Mouse (Mus musculus): Measurements from ENCODE around the gene Gm42878. TPM values are rescaled to one million over a fixed set of nuclear protein-coding genes. Genes with fewer than 3 reads are reported as not detected.

Gene Gm42878
- 0.71 TPM in 1 of 2 replicates, not detected in the other for total RNA-seq (2014; rRNA removed)
- not detected in 2 replicates for polyA plus RNA-seq (2015; fragmentation: Nextera tagmentation; extraction: Ambion mirVana)

- DNase-seq (ENCODE audit: low spot score) (peak; percentile 20), ATAC-seq (ENCODE audit: low FRiP score) (peak; percentile 76; the same call in 1 of the 2 replicates)
- peak within 1 kb of the TSS; percentile 88 for H3K4me2 ChIP-seq (ENCODE audit: low read depth, low read length, poor library complexity, severe bottlenecking)
- H3K27ac ChIP-seq (ENCODE audit: low read depth, low read length), result peak within 1 kb of the TSS; percentile 99
- TF ChIP-seq CTCF (IDR thresholded peaks at IDR 0.05), result no peak
- under 1% methylated on average over 48 of the region's 97 CpGs for WGBS
- H3K4me1 ChIP-seq (ENCODE audit: insufficient read depth, low read length), result peaks cover 12% of the 10 kb centered on the region
- no peaks in the 10 kb centered on the region for H3K9me3 ChIP-seq (ENCODE audit: low read length)
- peak within 1 kb of the TSS; percentile 98 for H3K4me3 ChIP-seq (ENCODE audit: low read depth, low read length)
- H3K36me3 ChIP-seq (ENCODE audit: insufficient read depth, low read length), result no peaks in the 10 kb centered on the region
- H3K9ac ChIP-seq (replicated peaks; ENCODE audit: low read length, poor library complexity, severe bottlenecking), result peak within 1 kb of the TSS; percentile 98
- H3K27me3 ChIP-seq (ENCODE audit: insufficient read depth, low read length), result no peaks in the 10 kb centered on the region
Observed at GRCm38 (mm10) chr5:121544910-121545792, at the start of gene Gm42878, which contains the start of gene Adam1a. TSS of gene Gm42878 (minus strand) at chr5:121545482. TSS of gene Adam1a (minus strand) at chr5:121545482.

DNA sequence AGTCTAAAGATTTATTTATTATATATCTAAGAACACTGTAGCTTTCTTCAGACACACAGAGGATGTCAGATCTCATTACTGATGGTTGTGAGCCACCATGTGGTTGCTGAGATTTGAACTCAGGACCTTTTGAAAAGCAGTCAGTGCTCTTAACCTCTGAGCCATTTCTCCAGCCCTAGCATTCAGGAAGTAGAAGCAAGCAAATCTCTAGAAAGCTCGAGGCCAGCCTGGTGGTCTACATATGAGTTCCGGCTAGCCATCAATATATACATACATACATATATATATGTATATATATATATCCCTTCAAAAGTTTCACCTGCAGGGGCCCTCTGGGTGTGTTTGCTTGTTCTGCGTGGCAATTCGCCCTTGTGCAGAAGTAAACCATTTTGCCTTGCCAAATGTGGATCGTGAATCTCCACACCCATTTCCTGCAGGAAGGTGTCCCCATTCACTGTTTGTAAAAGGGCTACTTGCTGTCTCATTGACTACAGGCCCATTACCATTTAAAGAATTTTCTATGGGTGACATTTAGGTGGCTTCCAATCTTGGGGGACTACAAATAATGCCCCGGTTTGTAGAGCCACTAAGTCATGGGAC lies 49.5 kb upstream of the Gm42878 start:
- no peaks in the 10 kb centered on the region for H3K9me3 ChIP-seq (ENCODE audit: low read length)
- TF ChIP-seq CTCF (IDR thresholded peaks at IDR 0.05), result no peak
- DNase-seq (ENCODE audit: low spot score), result no peak
- ATAC-seq (ENCODE audit: low FRiP score), result no peak
- H3K36me3 ChIP-seq (ENCODE audit: insufficient read depth, low read length), result no peaks in the 10 kb centered on the region
- H3K27me3 ChIP-seq (ENCODE audit: insufficient read depth, low read length), result no peaks in the 10 kb centered on the region
- no peak overlapping the region for H3K4me2 ChIP-seq (ENCODE audit: low read depth, low read length, poor library complexity, severe bottlenecking)
- 0 out of 2 replicates have a peak, but pooled peaks cover 3% of the 10 kb centered on the region for H3K4me1 ChIP-seq (ENCODE audit: insufficient read depth, low read length)
- no peak overlapping the region for H3K4me3 ChIP-seq (ENCODE audit: low read depth, low read length)
- 0 out of 2 replicates have a peak overlapping the region, but pooled peaks have one; percentile 45 for H3K9ac ChIP-seq (replicated peaks; ENCODE audit: low read length, poor library complexity, severe bottlenecking)
- 83% methylated on average over 6 of the region's 6 CpGs for WGBS
- 0 out of 2 replicates have a peak overlapping the region, but pooled peaks have one; percentile 71 for H3K27ac ChIP-seq (ENCODE audit: low read depth, low read length)

DNA sequence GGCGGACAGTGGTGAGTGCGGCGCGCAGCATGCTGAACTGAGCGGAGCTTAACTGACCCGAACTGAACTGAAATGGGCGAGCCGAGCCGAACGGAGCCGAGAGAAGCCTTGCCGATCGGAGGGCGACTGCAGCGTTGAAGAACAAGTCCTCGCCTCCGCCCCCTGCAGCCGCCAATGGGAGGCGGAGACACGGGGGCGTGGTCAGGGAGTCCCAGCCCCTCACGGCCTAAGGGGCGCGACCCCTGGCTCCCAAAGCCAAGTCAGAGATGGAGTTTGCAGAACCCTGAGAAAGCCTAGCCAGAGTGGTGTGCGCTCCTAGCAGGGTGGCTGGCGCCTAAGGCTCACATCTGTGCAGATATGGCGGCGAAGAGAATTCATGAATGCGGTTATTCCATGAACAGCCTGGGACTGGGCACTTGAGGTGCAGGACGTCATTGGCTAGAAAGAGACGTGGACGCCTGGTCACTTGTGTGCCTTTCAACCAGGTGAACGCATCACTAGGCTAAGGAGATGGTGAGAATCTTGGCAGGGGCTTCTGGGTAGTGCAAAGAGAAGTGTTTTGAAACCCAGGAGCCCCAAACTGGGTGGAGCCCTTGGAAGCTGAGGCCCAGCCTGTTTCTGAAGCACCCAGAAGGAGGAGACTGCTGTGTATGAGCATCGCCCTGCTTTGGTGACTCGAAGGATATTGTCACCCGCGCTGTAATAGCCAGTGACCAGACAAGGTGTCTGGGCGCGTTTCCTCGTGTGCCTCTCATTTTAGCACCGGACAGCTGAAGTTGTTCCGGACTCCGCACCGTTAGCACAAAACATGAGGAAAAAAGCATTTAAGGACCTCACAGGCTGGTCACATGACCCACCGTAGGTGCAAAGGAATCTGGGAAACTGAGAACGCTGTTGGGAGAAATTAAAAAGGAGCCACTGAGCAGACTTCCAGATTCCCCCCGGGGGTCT lies 48.4 kb upstream of the Gm42878 start, which contains the start of gene Aldh2:
Gene Aldh2, minus strand, starts transcription at position 374 of the 951 bp plus-strand sequence.
- Histone ChIP-seq H3K4me3 (ENCODE audit: low read depth, low read length) (peak within 1 kb of the TSS; percentile 53), H3K27me3 (ENCODE audit: insufficient read depth, low read length) (no peaks in the 10 kb centered on the region), H3K36me3 (ENCODE audit: insufficient read depth, low read length) (no peaks in the 10 kb centered on the region), H3K4me2 (ENCODE audit: low read depth, low read length, poor library complexity, severe bottlenecking) (peak within 1 kb of the TSS; percentile 93), H3K9ac (replicated peaks; ENCODE audit: low read length, poor library complexity, severe bottlenecking) (peak within 1 kb of the TSS; percentile 45), H3K4me1 (ENCODE audit: insufficient read depth, low read length) (0 out of 2 replicates have a peak, but pooled peaks cover 3% of the 10 kb centered on the region), H3K9me3 (ENCODE audit: low read length) (no peaks in the 10 kb centered on the region), H3K27ac (ENCODE audit: low read depth, low read length) (peak within 1 kb of the TSS; percentile 71)
- DNase-seq (ENCODE audit: low spot score) (peak; percentile 90), ATAC-seq (ENCODE audit: low FRiP score) (peak; percentile 84)
- TF ChIP-seq CTCF (IDR thresholded peaks at IDR 0.05), result peak; percentile 49
- 2% methylated on average over 41 of the region's 47 CpGs for WGBS

DNA sequence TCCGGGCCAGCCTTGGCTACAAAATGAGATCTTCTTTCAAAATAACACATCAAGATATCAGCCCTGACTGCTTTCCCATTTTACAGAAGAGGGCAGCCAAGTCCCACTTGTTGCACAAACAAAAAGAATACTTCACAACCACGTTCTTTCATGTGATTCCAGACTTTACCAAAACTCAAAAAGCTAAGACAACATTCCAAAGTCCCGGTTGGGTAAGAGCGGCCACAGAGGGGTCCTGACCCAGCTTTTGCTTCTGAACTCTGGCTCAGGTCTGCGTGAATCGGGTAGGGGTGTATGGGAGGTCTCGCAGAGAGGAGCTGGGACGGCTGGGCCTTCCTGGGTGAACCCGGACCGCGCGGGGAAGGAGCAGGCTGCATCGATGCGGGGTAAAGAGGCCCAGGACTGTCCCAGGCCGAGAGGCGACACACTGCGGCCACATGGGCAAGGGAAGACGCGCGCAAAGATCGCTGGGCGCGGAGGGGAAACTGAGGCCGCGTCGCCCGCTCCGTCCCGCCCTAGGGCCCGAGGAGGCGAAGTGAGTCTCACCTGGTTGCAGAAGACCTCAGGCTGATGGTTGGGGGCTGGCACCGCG lies 47.6 kb upstream of the Gm42878 start:
- peak overlapping the region; percentile 53 for H3K4me3 ChIP-seq (ENCODE audit: low read depth, low read length)
- 0 out of 2 replicates have a peak, but pooled peaks cover 3% of the 10 kb centered on the region for H3K4me1 ChIP-seq (ENCODE audit: insufficient read depth, low read length)
- ATAC-seq (ENCODE audit: low FRiP score) (peak; percentile 41; the same call in 1 of the 2 replicates), DNase-seq (ENCODE audit: low spot score) (no peak)
- H3K4me2 ChIP-seq (ENCODE audit: low read depth, low read length, poor library complexity, severe bottlenecking), result peak overlapping the region; percentile 93
- no peak for TF ChIP-seq CTCF (IDR thresholded peaks at IDR 0.05)
- 3% methylated on average over 33 of the region's 33 CpGs for WGBS
- H3K9ac ChIP-seq (replicated peaks; ENCODE audit: low read length, poor library complexity, severe bottlenecking), result peak overlapping the region; percentile 45
- peak overlapping the region; percentile 71; the same call in 1 of the 2 replicates for H3K27ac ChIP-seq (ENCODE audit: low read depth, low read length)
- H3K36me3 ChIP-seq (ENCODE audit: insufficient read depth, low read length), result no peaks in the 10 kb centered on the region
- H3K27me3 ChIP-seq (ENCODE audit: insufficient read depth, low read length), result no peaks in the 10 kb centered on the region
- H3K9me3 ChIP-seq (ENCODE audit: low read length), result no peaks in the 10 kb centered on the region
